Mouse (Mus musculus) kidney, embryonic 16.5 days (tissue): ENCODE data around the gene Zfp91. TPM values are rescaled to one million over a fixed set of nuclear protein-coding genes. Genes with fewer than 3 reads are reported as not detected.
"Not testable (repeated sequence)": the region's sequence is repeated elsewhere in the genome, so short reads cannot be mapped to it uniquely, and the experiment has no call there.

ENCODE experiments used
- ATAC-seq: fragments of 200-750 bp; cut with Nextera tagmentation; 2 replicates; pipeline ENCODE4 v1.8.0; 2017; ENCODE audit warnings: moderate TSS enrichment; ENCODE audit not compliant: low FRiP score, low TSS enrichment
- H3K27ac ChIP-seq: fragments of 300-500 bp; sonication (generic); 2 replicates; pipeline ENCODE4 v1.5.1; 2014; ENCODE audit warnings: low read length
- H3K27me3 ChIP-seq: fragments of 300-500 bp; sonication (generic); 2 replicates; pipeline ENCODE4 v1.6.1; 2014; ENCODE audit warnings: low read length, control low read depth, mixed read lengths; ENCODE audit not compliant: insufficient read depth
- H3K36me3 ChIP-seq: fragments of 300-500 bp; sonication (generic); 2 replicates; pipeline ENCODE4 v1.6.1; 2014; ENCODE audit warnings: low read length, control low read depth, mixed read lengths; ENCODE audit not compliant: insufficient read depth
- H3K4me1 ChIP-seq: fragments of 300-500 bp; sonication (generic); 2 replicates; pipeline ENCODE4 v1.6.1; 2014; ENCODE audit warnings: low read length, control low read depth, mixed read lengths; ENCODE audit not compliant: insufficient read depth
- H3K4me2 ChIP-seq: fragments of 300-500 bp; sonication (generic); replicated peaks from 2 replicates; pipeline ENCODE4 v1.6.1; 2014; ENCODE audit warnings: low read depth, low read length
- H3K4me3 ChIP-seq: fragments of 300-500 bp; sonication (generic); 2 replicates; pipeline ENCODE4 v1.5.1; 2014; ENCODE audit warnings: mild to moderate bottlenecking, low read length
- H3K9ac ChIP-seq: fragments of 300-500 bp; sonication (generic); replicated peaks from 2 replicates; pipeline ENCODE4 v1.6.1; 2014; ENCODE audit warnings: low read length
- H3K9me3 ChIP-seq: fragments of 300-500 bp; sonication (generic); 2 replicates; pipeline ENCODE4 v1.6.1; 2016; ENCODE audit warnings: low read length, control low read depth
- WGBS: fragments of 180-500 bp; shearing (Covaris S2); extraction: QIAGEN DNeasy Blood & Tissue Kit; methylation state at CpG from one replicate; pipeline ENCODE4 v1.1.7; 2014; 5-methylcytosine and 5-hydroxymethylcytosine counted together
- polyA plus RNA-seq: library from polyadenylated mRNA; unstranded; fragments of >200 nt; fragmentation: Nextera tagmentation; extraction: Ambion mirVana; gene quantifications from 2 replicates; pipeline ENCODE4 v1.2.1, GENCODE M21; 2015

The Zfp91 gene
- polyA plus RNA-seq, 1 experiment from 2014 or later: 11.4 TPM

- no peak for ATAC-seq
- whole genome bisulfite sequencing: 63% methylated on average over 2 of the region's 2 CpGs
- Histone ChIP-seq H3K36me3 (peaks cover 32% of the 10 kb centered on the region), H3K4me3 (no peak overlapping the region), H3K9me3 (no peaks in the 10 kb centered on the region), H3K4me1 (0 out of 2 replicates have a peak, but pooled peaks cover 4% of the 10 kb centered on the region), H3K9ac (no peak overlapping the region), H3K27me3 (no peaks in the 10 kb centered on the region), H3K4me2 (no peak overlapping the region), H3K27ac (no peak overlapping the region)
Observed at GRCm38 (mm10) chr19:12762212-12763130, 33.5 kb downstream of the Zfp91 start.

DNA sequence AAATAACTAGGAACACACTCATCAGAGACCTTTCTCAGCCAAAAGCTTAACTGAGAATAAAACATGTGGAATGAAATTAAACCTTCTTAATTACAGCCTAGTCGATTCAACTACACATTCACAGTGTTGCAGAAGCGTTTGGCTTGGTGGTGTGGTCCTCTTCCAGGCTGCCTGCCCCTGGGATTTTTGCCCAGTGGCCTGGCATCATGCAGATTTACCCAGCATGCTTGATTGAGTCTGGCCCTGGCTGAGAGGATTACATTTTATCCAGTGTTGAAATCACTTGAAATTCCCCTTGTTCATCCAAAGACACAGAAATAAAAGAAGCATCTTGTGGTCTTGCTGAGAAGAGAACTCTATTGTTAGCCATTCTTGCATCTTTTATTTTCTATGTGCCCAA is 36.3 kb downstream of the Zfp91 start:
- WGBS: 83% methylated on average over 2 of the region's 2 CpGs
- H3K4me1 ChIP-seq: no peaks in the 10 kb centered on the region

GRCm38 (mm10) chr19:12758936-12759478 is 36.9 kb downstream of the Zfp91 start:
- H3K4me2 ChIP-seq: no peak overlapping the region
- no peaks in the 10 kb centered on the region for H3K4me1 ChIP-seq
- H3K36me3 ChIP-seq: peaks cover 14% of the 10 kb centered on the region
- no peak overlapping the region for H3K9ac ChIP-seq
- H3K27me3 ChIP-seq: no peaks in the 10 kb centered on the region
- no peak overlapping the region for H3K27ac ChIP-seq
- no peaks in the 10 kb centered on the region for H3K9me3 ChIP-seq
- no peak overlapping the region for H3K4me3 ChIP-seq
- WGBS: 91% methylated on average over 1 of the region's 1 CpGs
- ATAC-seq: no peak

More for the DNA sequence above, 36.3 kb downstream of the Zfp91 start:
- no peak for ATAC-seq
- Histone ChIP-seq H3K9ac (no peak overlapping the region), H3K27ac (no peak overlapping the region), H3K4me2 (no peak overlapping the region), H3K4me3 (no peak overlapping the region), H3K36me3 (peaks cover 19% of the 10 kb centered on the region), H3K9me3 (no peaks in the 10 kb centered on the region), H3K27me3 (no peaks in the 10 kb centered on the region)

GRCm38 (mm10) chr19:12756286-12756685 is 39.6 kb downstream of the Zfp91 start:
- Histone ChIP-seq H3K27me3 (no peaks in the 10 kb centered on the region), H3K36me3 (no peaks in the 10 kb centered on the region), H3K9ac (no peak overlapping the region), H3K4me2 (no peak overlapping the region), H3K4me3 (no peak overlapping the region), H3K9me3 (no peaks in the 10 kb centered on the region), H3K27ac (no peak overlapping the region), H3K4me1 (no peaks in the 10 kb centered on the region)
- no peak for ATAC-seq
- 78% methylated on average over 3 of the region's 3 CpGs for WGBS

- Histone ChIP-seq H3K4me2 (no peak overlapping the region), H3K27ac (no peak overlapping the region), H3K27me3 (no peaks in the 10 kb centered on the region), H3K9me3 (no peaks in the 10 kb centered on the region), H3K4me1 (no peaks in the 10 kb centered on the region), H3K9ac (no peak overlapping the region), H3K36me3 (no peaks in the 10 kb centered on the region), H3K4me3 (no peak overlapping the region)
- ATAC-seq: no peak
- WGBS: 90% methylated on average over 2 of the region's 2 CpGs
Observed at GRCm38 (mm10) chr19:12731950-12732349, 64.0 kb downstream of the Zfp91 start.

GRCm38 (mm10) chr19:12731036-12731435 is 64.9 kb downstream of the Zfp91 start:
- Histone ChIP-seq H3K9me3 (no peaks in the 10 kb centered on the region), H3K9ac (no peak overlapping the region), H3K36me3 (no peaks in the 10 kb centered on the region), H3K4me1 (no peaks in the 10 kb centered on the region), H3K4me2 (no peak overlapping the region), H3K27ac (no peak overlapping the region), H3K27me3 (no peaks in the 10 kb centered on the region), H3K4me3 (no peak overlapping the region)
- ATAC-seq: no peak
- WGBS: 64% methylated on average over 1 of the region's 1 CpGs

GRCm38 (mm10) chr19:12725851-12726250 is 70.1 kb downstream of the Zfp91 start:
- no peak overlapping the region for H3K27ac ChIP-seq
- H3K36me3 ChIP-seq: no peaks in the 10 kb centered on the region
- H3K4me2 ChIP-seq: no peak overlapping the region
- 77% methylated on average over 1 of the region's 1 CpGs for WGBS
- H3K4me1 ChIP-seq: no peaks in the 10 kb centered on the region
- no peak overlapping the region for H3K4me3 ChIP-seq
- no peak for ATAC-seq
- H3K9ac ChIP-seq: no peak overlapping the region
- no peaks in the 10 kb centered on the region for H3K9me3 ChIP-seq
- no peaks in the 10 kb centered on the region for H3K27me3 ChIP-seq

GRCm38 (mm10) chr19:12722308-12722707 is 73.6 kb downstream of the Zfp91 start:
- H3K27ac ChIP-seq: no peak overlapping the region
- no peaks in the 10 kb centered on the region for H3K4me1 ChIP-seq
- ATAC-seq: no peak
- no peaks in the 10 kb centered on the region for H3K9me3 ChIP-seq
- no peak overlapping the region for H3K4me2 ChIP-seq
- no peaks in the 10 kb centered on the region for H3K36me3 ChIP-seq
- 88% methylated on average over 2 of the region's 3 CpGs for WGBS
- no peak overlapping the region for H3K9ac ChIP-seq
- no peak overlapping the region for H3K4me3 ChIP-seq
- no peaks in the 10 kb centered on the region for H3K27me3 ChIP-seq

- WGBS: 96% methylated on average over 7 of the region's 7 CpGs
- H3K27ac ChIP-seq, H3K9ac ChIP-seq, H3K9me3 ChIP-seq, H3K4me2 ChIP-seq, H3K4me3 ChIP-seq, H3K4me1 ChIP-seq, ATAC-seq, H3K36me3 ChIP-seq, H3K27me3 ChIP-seq: not testable (repeated sequence)
Observed at GRCm38 (mm10) chr19:12721596-12721995, 74.3 kb downstream of the Zfp91 start.

GRCm38 (mm10) chr19:12720919-12721318 is 75.0 kb downstream of the Zfp91 start:
- H3K36me3 ChIP-seq, H3K27me3 ChIP-seq, H3K4me2 ChIP-seq, H3K4me1 ChIP-seq, ATAC-seq, H3K9ac ChIP-seq, H3K9me3 ChIP-seq, H3K4me3 ChIP-seq, H3K27ac ChIP-seq: not testable (repeated sequence)
- WGBS: 90% methylated on average over 5 of the region's 5 CpGs
